Mouse (Mus musculus): Measurements from ENCODE around the gene Foxd2.

GRCm38 (mm10) chr4:114863166-114863565, 45.5 kb downstream of the Foxd2 start:
- TF ChIP-seq CTCF (IDR thresholded peaks at IDR 0.05; ENCODE audit: insufficient read depth, low read depth, low read length) (no peak), POLR2A (IDR thresholded peaks at IDR 0.05; ENCODE audit: insufficient read depth, low read depth, low read length) (no peak)
